Mouse (Mus musculus) liver, adult 2 months (tissue): ENCODE results near the gene Scin. TPM values are rescaled to one million over a fixed set of nuclear protein-coding genes. Genes with fewer than 3 reads are reported as not detected.
A peak's percentile ranks its signal among the peaks of the same experiment; 100 is the strongest.

Experiments
- DNase-seq: peaks from one replicate; pipeline ENCODE4 v3.0.0-alpha.2; 2011; ENCODE audit warnings: low read depth, low spot score; ENCODE audit errors: extremely low read depth
- H3K27ac ChIP-seq: fragments of 200-500 bp; replicated peaks from 2 replicates; pipeline ENCODE4 v1.5.1; 2012; ENCODE audit warnings: low read depth, mild to moderate bottlenecking, control low read depth, inconsistent platforms, low read length; ENCODE audit not compliant: insufficient read depth
- H3K27me3 ChIP-seq: fragments of 200-500 bp; 2 replicates; pipeline ENCODE4 v1.6.1; 2012; ENCODE audit warnings: mild to moderate bottlenecking, moderate library complexity, low read length, inconsistent platforms; ENCODE audit not compliant: control insufficient read depth, insufficient read depth
- H3K36me3 ChIP-seq: fragments of 200-500 bp; 2 replicates; pipeline ENCODE4 v1.6.1; 2012; ENCODE audit warnings: low read length, inconsistent platforms; ENCODE audit not compliant: control insufficient read depth, insufficient read depth
- H3K4me1 ChIP-seq: fragments of 200-500 bp; 2 replicates; pipeline ENCODE4 v1.6.1; 2011; ENCODE audit warnings: low read length; ENCODE audit not compliant: control insufficient read depth, insufficient read depth
- H3K4me3 ChIP-seq: fragments of 200-500 bp; 2 replicates; pipeline ENCODE4 v1.5.1; 2011; ENCODE audit warnings: low read depth, mild to moderate bottlenecking, control low read depth, low read length, moderate library complexity; ENCODE audit not compliant: insufficient read depth
- H3K79me2 ChIP-seq: fragments of 200-500 bp; 2 replicates; pipeline ENCODE4 v1.6.1; 2012; ENCODE audit warnings: inconsistent platforms, mild to moderate bottlenecking, low read length, moderate library complexity; ENCODE audit not compliant: control insufficient read depth, insufficient read depth
- H3K9ac ChIP-seq: fragments of 200-500 bp; 2 replicates; pipeline ENCODE4 v1.6.1; 2012; ENCODE audit warnings: low read depth, mild to moderate bottlenecking, control low read depth, inconsistent platforms, low read length
- CTCF ChIP-seq: fragments of 200-500 bp; IDR thresholded peaks from 2 replicates; pipeline ENCODE4 v1.5.1; 2011; ENCODE audit warnings: low read depth, low read length, control low read depth
- POLR2A ChIP-seq: fragments of 200-500 bp; IDR thresholded peaks from 2 replicates; pipeline ENCODE4 v1.6.1; 2011; ENCODE audit warnings: low read length, control low read depth; ENCODE audit not compliant: insufficient read depth; ENCODE audit errors: extremely low read depth
- WGBS: fragments of 180-500 bp; shearing (Covaris S2); methylation state at CpG from one replicate; pipeline ENCODE4 v1.1.7; 2018; 5-methylcytosine and 5-hydroxymethylcytosine counted together
- polyA plus RNA-seq: library from polyadenylated mRNA; depleted of rRNA; stranded (reverse); fragments of >200 nt; gene quantifications from 2 replicates; pipeline ENCODE4 v1.2.3, GENCODE M21; 2012
- total RNA-seq: library from RNA; depleted of rRNA; stranded (reverse); fragments of >200 nt; gene quantifications from 2 replicates; pipeline ENCODE4 v1.2.3, GENCODE M21; 2014

The Scin gene
- total and polyA plus RNA-seq, 2 experiments: 0.04 TPM; not detected in 1

- TF ChIP-seq POLR2A (no peak), CTCF (peak; percentile 39; the same call in 1 of the 2 replicates)
- Histone ChIP-seq H3K79me2 (no peaks in the 10 kb centered on the region), H3K27me3 (no peaks in the 10 kb centered on the region), H3K4me1 (no peaks in the 10 kb centered on the region), H3K9ac (no peak overlapping the region), H3K4me3 (no peak overlapping the region), H3K27ac (no peak overlapping the region), H3K36me3 (no peaks in the 10 kb centered on the region)
- 0% methylated on average over 2 of the region's 2 CpGs for WGBS
- peak; percentile 44 for DNase-seq
Observed at GRCm38 (mm10) chr12:40164621-40165020, 30.6 kb upstream of the Scin start.

- H3K36me3 ChIP-seq: no peaks in the 10 kb centered on the region
- H3K9ac ChIP-seq: no peak overlapping the region
- WGBS: 61% methylated on average over 2 of the region's 2 CpGs
- no peaks in the 10 kb centered on the region for H3K4me1 ChIP-seq
- H3K27ac ChIP-seq: no peak overlapping the region
- no peak for DNase-seq
- H3K79me2 ChIP-seq: no peaks in the 10 kb centered on the region
- H3K4me3 ChIP-seq: no peak overlapping the region
- no peaks in the 10 kb centered on the region for H3K27me3 ChIP-seq
- no peak for TF ChIP-seq CTCF
- TF ChIP-seq POLR2A: no peak
Observed at GRCm38 (mm10) chr12:40160777-40161176, 26.7 kb upstream of the Scin start.

DNA sequence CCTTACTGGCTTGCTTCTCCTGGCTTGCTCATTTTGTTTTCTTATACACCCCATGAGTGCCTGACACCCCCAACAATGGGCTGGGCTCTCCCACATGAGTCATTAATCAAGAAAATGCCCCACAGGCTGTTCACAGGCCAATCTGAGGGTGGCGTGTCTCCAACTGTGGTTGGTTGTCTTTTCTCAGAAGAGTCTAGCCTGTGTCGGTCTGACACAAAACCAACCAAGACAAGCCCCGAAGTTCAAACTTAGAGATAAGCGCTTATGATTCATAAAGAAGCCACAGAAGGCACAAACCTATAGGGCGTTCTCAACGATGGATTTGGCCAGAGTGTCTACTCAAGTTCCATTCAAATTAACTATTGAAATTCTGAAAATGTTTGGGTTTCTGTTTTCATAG is 20.2 kb upstream of the Scin start:
- WGBS: 87% methylated on average over 6 of the region's 6 CpGs
- Histone ChIP-seq H3K36me3 (no peaks in the 10 kb centered on the region), H3K79me2 (no peaks in the 10 kb centered on the region), H3K27me3 (no peaks in the 10 kb centered on the region), H3K27ac (no peak overlapping the region), H3K4me3 (no peak overlapping the region), H3K9ac (no peak overlapping the region), H3K4me1 (no peaks in the 10 kb centered on the region)
- TF ChIP-seq POLR2A (no peak), CTCF (no peak)
- no peak for DNase-seq

- 67% methylated on average over 8 of the region's 8 CpGs for WGBS
- DNase-seq: no peak
- Histone ChIP-seq H3K79me2 (no peaks in the 10 kb centered on the region), H3K27me3 (no peaks in the 10 kb centered on the region), H3K4me1 (no peaks in the 10 kb centered on the region), H3K4me3 (no peak overlapping the region), H3K27ac (no peak overlapping the region), H3K36me3 (no peaks in the 10 kb centered on the region), H3K9ac (no peak overlapping the region)
- TF ChIP-seq POLR2A (no peak), CTCF (no peak)
Observed at GRCm38 (mm10) chr12:40152353-40153069, 18.5 kb upstream of the Scin start.

DNA sequence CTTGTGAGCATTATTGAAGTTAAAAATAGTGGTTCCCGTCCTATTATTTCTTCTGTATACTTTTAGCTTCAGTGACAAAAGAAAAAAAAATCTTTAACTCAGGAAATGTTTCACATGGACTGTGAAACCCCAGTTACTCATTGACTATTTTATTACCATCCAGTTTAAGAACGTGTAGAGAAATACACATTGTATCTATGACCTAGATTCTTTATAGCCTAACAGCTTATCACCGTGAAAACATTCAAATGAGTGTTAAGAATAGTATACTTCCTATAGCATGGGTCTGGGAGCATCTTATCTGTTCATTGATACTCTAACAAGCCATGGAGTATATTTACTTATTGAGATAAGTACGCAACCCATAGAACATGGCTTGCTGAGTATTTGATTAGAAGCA is 13.3 kb upstream of the Scin start:
- H3K79me2 ChIP-seq: no peaks in the 10 kb centered on the region
- no peak overlapping the region for H3K4me3 ChIP-seq
- no peaks in the 10 kb centered on the region for H3K27me3 ChIP-seq
- H3K36me3 ChIP-seq: no peaks in the 10 kb centered on the region
- no peak for TF ChIP-seq CTCF
- TF ChIP-seq POLR2A: no peak
- 21% methylated on average over 4 of the region's 4 CpGs for WGBS
- DNase-seq: no peak
- no peak overlapping the region for H3K9ac ChIP-seq
- no peaks in the 10 kb centered on the region for H3K4me1 ChIP-seq
- H3K27ac ChIP-seq: no peak overlapping the region

- H3K9ac ChIP-seq: no peak overlapping the region
- WGBS: 68% methylated on average over 5 of the region's 5 CpGs
- no peak overlapping the region for H3K27ac ChIP-seq
- H3K27me3 ChIP-seq: no peaks in the 10 kb centered on the region
- no peaks in the 10 kb centered on the region for H3K36me3 ChIP-seq
- no peak for TF ChIP-seq CTCF
- no peak for TF ChIP-seq POLR2A
- H3K79me2 ChIP-seq: no peaks in the 10 kb centered on the region
- no peaks in the 10 kb centered on the region for H3K4me1 ChIP-seq
- no peak overlapping the region for H3K4me3 ChIP-seq
- no peak for DNase-seq
Observed at GRCm38 (mm10) chr12:40146510-40146909, 12.5 kb upstream of the Scin start.
